Mouse (Mus musculus): ENCODE data around the gene Adam12.
"Not testable (repeated sequence)": the region's sequence is repeated elsewhere in the genome, so short reads cannot be mapped to it uniquely, and the experiment has no call there.

The Adam12 gene

DNA sequence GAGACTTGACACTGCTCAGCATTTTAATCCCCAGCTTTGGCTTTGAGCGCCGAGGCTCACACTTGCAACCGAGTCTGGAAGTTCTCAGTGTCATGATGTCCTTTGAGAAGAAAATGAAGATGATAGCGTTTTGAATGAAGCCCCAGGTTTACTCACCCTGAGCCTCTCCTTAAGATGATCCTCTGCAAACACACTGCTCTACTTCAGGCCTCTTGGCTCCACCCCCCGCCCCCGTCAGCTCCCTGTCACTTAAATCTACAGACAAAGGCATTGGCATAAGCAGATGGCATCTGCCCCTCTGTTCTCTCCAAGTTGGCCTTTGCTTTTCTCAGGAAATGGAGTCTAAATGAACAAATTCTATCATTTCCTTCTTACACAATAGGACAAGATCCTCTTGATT is 308.0 kb downstream of the Adam12 start:
- peak; percentile 24 to 53 for DNase-seq

DNA sequence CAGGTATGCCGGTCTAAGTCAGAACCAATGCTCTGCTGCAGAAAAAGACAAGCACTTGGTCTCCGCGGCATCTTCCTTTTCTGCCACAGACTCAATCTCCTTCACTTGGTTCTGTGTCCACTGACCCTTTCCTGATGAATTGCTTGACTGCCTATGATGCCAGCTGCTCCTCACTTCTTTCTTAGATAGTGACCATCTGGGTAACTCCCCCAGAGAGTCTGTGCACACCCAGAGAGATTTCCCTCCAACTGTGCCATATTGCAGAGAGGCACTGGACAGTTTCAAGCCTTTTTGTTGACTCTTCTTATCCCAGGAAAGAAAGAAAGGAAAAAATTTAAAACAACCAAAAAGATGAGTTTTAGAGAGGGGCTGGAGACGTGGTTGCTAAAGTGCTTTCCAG is 310.7 kb downstream of the Adam12 start:
- no peak for DNase-seq

DNA sequence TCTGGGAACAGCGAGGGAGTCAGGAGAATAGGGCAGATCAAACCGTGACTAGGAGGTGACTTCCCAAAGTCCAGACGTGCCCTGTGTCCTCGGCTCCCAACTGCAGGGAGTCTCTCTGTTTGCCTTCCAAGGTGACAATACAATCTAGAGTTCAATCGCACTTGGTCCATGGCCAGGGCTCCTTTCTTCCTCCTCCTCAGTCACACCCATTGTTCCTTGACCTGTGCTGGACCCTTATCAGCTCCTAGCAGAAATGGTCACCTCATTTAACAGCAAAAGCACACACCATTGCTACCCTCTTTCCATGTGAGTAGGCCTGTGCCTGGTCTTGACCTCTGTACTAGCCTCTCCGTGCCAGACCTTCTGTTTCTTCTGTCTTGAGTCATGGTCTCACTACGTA is 311.2 kb downstream of the Adam12 start:
- no peak for DNase-seq

DNA sequence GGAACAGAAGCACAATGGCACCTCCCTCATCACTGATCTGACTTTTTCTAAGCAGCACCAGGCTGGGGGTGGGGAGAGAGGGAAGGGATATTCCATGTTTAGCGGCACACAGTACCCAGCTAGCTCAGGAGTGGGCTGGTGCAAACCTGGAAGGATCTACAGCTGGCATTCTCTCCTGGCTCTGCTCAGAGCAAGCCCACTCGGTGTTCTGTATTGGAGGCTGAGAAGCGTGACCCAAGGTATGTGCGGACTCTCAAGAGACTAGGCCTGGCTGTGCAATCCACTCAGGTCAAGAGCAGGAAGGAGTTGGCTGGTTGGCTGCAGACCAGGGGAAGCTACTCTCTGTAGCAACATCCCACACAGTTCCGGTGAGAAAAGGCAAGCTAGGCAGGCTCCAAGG is 312.0 kb downstream of the Adam12 start:
- DNase-seq, result no peak

DNA sequence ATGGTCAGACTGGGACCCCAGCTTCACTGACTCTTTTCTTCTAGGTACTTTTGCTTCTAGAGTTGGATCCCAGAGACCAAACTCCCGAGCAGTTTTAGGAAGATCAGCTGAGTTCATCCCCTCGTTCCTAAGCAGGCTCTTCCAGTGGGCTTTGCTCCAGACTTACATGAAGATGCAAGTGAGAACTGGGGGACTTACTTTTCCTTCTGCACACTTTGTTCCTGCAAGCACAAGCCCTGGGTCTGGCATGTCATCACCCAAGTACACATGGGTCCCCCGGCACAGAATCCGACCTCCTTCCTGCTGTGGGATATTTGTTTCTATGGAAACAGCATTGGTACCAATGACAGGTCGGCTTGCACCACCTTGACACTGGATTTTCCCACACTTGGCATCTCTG is 312.6 kb downstream of the Adam12 start:
- no peak for DNase-seq

DNA sequence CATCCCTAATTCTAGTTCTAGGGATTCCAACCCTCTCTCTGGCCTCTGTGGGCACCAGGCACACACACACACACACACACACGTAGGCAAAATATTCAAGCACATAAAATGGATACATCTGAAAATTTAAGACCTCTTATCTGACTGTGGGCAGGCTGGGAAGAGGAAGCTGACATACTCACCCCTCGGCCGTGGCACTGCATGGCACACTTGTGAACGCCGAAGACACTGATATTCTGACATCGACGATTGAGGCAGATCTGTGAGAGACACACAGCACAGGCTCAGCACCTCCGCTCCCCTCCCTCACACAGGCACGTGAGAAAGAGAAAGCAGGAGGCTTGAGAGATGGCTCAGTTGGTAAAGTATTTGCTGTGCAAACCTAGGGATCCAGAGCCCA is 315.7 kb downstream of the Adam12 start:
- DNase-seq, result no peak

DNA sequence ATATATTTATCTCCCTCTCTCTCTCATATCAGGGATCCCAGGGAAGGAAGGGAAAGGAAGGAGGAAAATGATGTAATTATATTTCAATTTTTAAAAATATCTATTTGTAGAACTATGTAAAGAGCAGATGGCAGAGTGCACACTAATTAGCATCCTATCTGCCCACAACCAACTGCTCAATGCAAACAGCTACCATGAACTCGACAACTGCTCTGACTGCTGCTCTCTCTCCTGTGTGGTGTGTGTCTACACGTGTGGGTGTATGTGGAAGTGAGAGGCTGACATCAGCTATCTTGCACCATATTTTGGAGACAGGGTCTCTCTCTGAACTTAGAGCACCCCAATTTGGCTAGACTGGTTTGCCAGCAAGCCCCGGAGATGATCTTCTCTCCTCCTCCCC is 320.1 kb downstream of the Adam12 start:
- no peak for DNase-seq

DNA sequence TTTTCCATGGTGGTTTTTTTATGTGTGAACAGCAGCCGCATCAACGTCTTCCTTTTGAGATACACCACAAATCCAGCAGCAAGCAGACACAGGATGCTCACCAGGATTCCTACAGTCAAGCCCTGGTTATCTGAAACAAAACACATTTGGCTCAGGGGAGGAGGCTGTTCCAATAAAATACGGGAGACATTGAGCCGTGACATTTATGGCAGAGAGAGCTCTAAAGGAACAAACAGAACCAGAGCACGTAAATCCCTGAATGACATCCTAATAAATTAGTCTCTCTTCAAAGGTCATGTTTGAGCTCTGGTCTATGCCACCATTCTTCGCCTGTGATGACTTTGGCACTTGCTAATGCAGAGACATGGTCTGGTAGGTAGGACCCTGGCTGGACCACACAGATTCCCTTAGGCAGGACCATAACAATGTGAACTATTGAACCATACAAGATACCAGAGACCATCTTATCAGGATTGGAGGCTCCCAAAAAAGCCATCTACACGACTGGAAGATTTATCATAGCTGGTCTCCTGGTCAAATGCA is 322.0 kb downstream of the Adam12 start:
- no peak for DNase-seq

DNA sequence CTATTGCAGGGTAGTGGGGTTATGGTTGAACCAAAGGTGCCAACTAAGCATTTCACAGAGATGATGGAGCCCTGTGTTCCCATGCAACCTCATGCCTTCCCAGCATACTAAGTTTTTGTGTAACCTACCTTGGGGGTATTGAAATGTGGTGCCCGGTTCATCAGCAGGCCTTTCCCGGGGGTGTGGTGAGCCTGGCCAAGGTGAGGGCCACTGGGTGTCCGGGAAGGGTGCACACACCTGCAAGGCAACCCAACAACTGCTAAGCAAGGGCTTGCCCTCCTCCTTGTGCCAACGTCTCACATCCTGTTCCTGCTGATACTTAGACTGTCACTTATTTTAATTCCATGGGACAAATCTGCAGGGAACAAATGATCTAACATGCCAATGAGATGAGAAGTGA is 323.0 kb downstream of the Adam12 start:
- no peak for DNase-seq

DNA sequence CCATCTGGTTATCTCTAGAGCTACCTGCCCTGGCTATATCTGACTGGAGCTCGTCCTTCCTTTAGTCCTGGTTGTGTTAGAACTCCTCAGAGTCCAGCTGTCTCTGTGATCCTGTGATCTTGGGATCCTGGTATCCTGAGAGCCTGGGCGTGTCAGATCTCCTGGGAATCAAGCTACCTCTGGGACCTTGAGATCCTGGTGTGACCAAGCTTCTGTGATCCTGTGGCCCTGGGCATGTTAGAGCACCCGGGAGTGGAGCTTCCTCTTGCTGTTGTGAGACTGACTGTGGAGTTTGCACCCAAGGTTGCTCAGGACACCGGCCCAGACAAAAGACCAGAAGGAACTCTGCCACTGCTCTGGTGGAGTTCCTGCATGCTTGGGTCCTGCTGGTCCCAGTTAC is 332.6 kb downstream of the Adam12 start:
- no peak for DNase-seq

DNA sequence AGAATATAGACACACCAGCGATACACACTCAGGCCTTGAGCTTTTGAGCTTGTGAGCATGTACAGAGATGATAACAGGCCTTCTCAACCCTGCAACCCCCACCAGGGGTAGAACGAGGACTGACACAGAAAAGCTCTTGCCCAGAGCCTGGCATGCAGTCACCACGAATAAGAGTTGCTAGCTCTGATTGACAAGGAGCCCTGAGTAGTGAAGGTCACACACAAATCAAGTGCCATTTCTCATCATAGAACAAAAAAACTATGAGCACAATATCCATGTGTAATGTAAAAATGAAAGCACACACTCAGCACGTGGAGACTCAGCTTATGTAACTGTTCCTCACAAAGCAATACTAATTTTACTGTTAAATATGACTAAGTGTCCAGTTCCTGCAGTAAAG is 340.1 kb downstream of the Adam12 start:
- no peak for DNase-seq

DNA sequence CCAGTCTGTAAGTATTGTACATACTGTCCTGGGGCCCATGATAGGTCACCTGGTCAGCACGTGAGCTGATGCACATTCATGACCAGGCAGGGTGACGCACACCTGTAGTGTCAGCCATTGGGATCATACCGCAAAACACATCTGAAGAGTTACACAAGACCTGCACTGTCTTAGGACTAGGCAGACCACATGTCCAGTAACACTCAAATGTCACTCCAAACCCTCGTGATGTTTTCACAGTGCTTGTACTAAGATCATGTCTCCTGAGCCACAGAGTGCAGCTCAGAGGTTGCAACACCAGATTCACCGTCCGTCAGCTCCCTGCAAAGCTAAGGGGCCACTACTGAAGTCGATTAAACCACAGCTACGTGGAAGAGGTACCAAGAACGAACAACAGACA is 340.6 kb downstream of the Adam12 start:
- no peak for DNase-seq

DNA sequence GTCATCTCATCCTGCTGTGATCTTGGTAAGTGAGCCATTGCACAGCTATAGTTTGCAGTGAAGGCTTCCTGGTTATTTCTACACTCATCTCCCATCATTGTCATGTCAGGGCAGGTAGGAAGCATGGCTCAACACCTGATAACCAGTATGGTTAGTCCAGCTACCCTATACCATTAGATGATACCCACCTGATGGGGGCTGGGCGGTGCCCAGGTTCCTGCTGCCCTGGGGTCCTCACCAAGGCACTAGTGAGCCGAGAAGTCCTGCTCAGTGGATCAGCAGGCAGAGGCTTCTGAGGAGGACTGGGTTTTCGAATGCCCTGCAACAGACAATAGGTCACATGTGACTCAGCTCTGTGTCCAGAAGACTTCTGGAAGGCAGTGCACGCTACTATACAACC is 342.0 kb downstream of the Adam12 start:
- no peak for DNase-seq

DNA sequence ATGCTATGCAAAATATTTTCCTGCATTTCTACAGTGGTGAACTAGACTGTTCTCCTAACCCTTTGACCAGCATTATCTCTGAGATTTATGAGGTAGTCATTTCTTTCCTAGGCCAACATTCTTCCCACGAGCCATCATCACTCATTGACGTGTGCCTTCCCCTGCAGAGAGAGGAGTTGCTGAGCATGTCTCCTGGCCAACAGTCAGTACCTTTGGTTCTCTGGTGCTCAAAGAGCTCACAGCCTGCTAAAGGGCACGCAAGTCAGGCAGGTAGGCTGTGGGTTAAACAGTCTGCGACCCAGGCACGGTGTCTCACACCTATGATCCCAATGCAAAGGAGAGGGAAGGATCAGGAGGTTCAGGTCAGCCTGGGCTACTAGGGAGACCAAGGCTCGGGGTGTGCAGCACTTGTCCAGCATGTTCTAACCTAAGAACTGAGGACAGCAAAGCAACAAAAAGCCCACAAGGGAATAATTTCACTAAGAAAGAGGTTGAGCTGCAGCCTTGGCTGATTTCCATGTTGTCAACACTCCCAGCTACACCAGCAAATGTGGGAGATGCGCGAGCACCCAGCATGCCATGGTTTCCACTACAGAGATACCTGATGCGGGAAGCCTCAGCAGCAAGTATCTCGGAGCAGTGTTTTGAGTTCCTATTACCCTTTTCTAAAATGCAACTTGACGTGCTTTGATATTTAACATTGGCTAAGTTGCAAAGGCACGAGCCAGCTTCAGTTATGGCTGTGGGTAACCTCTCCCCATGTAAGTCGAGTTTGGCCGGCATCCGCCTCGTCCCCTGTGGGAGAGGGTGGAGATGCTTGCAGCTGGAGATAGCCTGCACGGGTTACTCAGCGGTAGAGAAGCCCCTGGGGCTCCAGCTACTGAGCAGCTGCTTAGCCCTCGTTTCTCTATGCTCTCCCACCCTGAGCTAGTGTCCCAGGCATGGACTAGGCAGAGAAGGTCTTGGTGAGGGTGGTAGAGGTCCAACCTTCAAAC is 342.7 kb downstream of the Adam12 start:
- DNase-seq, result no peak

DNA sequence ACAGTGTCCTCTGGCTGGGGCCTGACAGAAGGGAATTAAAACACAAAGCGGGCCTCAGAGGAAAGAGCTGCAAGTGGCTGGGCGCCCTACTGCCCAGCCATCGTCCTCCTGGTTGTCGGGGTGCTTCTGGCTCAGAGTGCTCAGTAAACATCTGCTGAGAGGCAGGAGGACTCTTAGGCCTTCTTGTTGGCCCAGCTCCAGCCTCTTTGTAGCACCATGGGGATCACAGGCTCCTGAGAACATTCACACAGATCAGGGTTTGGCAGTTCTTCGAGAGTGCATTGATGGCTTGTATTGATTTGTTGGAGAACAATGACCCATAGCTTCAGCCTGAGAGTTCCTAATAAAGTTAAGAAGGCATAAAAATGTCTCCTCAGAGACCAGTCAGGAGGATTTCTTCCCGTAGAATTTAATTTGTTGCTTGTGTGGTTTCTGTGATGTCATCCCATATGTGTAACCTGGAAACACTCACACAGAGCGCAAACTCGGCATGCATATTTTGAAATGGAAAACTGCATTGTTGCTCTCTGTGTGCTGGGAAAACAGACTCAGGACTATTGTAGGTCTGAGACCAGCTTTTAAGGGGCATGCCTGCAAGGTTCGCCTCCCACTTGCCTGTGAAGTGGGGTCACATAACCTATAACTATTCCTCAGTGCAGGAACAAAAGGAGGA is 347.1 kb downstream of the Adam12 start:
- DNase-seq, result not testable (repeated sequence)

DNA sequence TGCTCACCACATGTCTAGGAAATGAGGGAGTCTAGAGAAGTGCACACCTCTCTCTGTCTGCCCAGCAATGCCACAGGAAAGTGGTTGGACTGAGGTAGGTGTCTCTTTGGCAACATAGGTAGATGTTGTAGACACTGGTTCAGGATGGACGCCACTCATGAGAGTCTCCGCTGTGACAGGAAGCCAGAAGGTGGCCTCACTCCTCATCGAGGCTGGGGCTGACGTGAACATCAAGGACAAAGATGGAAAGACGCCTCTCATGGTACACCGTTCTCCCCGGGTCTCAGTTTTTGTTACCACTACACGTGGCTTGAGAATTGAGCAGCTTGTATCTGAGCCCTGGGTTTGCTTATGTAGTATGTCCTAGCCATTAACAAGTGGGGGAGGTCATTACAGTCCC is 352.2 kb downstream of the Adam12 start:
- no peak for DNase-seq

DNA sequence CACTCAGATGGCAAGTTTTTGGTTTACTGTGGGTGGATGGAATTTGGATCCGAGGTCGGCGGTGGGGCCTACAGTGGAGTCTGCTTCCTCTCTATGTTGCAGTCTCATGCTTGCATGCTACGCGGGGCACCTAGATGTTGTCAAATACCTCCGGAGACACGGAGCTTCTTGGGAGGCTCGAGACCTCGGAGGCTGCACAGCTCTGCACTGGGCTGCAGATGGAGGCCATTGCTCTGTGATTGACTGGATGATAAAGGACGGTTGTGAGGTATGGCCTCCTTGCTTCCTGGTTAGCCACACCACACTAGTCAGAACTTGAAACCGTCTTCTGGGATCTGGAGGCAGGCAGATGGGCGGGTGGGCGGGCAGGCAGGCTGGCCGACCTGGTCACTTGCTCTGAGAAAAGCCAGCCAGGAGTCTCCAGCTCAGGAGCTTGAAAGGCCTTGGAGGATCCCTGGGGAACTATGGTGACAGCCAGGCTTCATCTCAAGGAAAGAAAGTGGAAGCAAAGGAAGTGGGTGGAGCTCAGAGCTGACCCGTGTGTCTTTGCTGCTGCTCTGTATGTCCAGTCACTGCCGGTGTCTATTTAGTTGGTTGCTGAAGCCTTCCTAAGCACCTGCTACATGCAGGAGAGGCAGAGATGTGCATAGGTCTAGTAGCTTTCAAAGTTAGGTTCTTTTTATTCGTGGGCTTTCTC is 355.2 kb downstream of the Adam12 start:
- DNase-seq, result no peak

DNA sequence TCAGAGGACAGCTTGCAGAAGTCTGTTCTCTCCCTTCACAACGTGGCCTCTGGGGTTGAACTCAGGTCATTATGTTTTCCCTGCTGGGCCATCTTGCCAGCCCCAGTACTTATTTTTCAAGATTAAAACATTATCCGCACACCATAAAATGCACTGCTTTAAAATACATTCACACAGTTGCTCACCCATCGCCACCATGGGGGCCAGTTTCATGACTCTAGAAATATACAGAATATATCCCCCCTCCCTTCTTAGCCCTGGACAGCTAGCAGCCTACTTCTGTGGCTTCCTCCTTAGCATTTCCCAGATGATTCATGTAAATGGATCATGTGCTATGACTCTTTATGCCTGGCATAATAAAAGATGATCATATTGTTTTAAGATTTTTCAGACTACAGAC is 355.8 kb downstream of the Adam12 start:
- no peak for DNase-seq

DNA sequence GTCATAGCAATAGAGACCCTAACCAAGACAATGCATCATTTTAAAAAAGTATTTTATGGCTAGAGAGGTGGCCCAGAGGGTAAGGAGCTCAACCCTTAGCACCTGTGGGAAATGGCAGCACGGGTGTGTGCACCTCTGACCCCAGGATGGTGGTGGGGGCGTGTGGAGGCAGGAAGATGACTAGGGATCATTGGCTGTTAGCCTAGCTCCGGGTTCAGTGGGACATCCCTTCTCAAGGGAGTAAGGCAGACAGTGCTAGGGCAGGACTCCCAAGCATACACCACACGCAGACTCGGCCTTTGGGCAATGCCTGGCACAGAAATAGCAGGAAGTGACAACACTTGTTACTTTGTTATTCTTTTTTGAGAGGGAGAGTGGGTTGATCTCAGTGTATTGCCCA is 359.2 kb downstream of the Adam12 start:
- no peak for DNase-seq

DNA sequence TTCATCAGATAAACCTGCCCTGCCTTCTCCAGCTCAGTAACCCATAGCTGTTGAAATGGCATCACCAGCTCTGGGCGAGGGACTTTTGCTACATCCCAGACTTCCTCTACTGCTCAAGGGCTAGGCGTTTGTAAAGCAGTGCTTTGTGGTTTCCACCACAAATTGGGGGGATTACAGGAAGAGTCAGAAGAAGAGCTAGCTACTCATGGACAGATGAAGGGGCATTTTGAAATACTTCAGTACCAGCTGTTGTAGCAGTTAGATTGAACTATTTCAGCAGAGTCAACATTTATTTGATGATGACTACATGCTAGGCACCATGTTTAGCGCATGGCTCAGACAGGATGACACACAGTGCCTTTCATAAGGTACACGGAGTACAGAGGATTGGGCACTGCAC is 361.7 kb downstream of the Adam12 start:
- no peak for DNase-seq

DNA sequence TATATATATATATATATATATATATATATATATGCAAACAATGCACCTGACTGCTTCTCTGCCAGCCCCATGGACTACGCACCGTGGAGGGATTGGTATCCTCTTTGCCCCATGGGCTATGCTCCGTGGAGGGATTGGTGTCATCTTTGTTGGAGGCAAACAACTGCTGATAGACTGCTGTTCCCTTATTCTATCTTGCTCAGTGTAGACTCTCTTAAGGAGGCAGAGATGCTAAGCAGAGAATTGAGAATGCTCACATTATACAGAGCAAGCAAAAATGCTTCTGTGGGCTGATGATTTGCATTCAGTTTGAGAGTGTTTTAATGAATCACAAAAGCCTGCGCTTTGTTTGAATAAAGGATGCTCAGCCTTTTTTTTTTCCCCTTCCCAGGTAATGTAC is 368.3 kb downstream of the Adam12 start:
- DNase-seq, result no peak

DNA sequence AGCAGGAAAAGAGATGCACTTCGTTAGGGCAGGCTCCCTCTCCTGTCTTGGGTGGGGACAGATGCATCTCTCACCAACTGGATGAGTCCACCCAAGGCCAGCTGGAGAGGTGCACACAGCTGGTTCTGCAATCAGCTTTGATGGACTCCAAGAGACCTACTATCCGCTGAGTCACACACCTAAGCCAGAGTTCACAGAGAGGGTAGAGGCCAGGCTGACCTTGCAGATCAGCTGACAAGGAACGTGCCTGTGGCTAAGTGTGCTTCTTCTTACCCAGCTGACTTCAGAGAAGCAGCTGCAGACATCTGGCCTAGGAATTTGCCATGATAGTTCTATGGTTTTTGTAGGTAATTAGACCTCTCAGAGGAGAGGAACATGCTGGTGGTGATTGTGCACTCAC is 368.8 kb downstream of the Adam12 start:
- no peak for DNase-seq

DNA sequence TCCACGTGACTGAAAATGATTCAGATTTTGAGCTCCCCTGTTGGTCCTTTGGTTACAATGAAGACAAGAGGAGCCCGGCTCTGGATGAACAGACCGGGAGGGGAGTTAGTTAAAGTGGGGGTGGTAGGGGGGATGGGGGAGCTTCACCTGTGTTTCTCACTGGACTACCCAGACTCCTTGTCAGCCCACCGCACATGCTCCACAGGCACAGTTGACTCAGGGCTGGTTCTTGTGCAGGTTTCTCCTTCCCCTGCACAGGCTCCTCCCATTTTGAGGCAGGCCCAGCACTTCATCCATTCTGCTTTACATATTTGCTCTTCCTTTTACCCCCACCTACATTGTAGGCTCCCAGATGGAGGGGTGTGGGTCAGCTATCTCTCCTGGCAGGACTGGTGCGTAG is 369.2 kb downstream of the Adam12 start:
- no peak for DNase-seq

Measured in cerebellum, postnatal 10 days (tissue).